Mouse (Mus musculus) kidney, postnatal 0 days (tissue): ENCODE measurements around the gene Tnfrsf1b. TPM values are rescaled to one million over a fixed set of nuclear protein-coding genes. Genes with fewer than 3 reads are reported as not detected.

Experiments used
- ATAC-seq: fragments of 200-750 bp; cut with Nextera tagmentation; replicated peaks from 2 replicates; pipeline ENCODE4 v1.8.0; 2017; ENCODE audit warnings: low read depth, moderate number of reproducible peaks, moderate TSS enrichment, moderate library complexity; ENCODE audit not compliant: low FRiP score
- DNase-seq: peaks from one replicate; pipeline ENCODE4 v3.0.0-alpha.2; 2016; ENCODE audit warnings: low spot score
- H3K27ac ChIP-seq: fragments of 300-500 bp; sonication (generic); 2 replicates; pipeline ENCODE4 v1.5.1; 2014; ENCODE audit warnings: mild to moderate bottlenecking
- H3K27me3 ChIP-seq: fragments of 300-500 bp; sonication (generic); 2 replicates; pipeline ENCODE4 v1.6.1; 2014; ENCODE audit warnings: low read length, mixed read lengths; ENCODE audit not compliant: insufficient read depth
- H3K36me3 ChIP-seq: fragments of 300-500 bp; sonication (generic); 2 replicates; pipeline ENCODE4 v1.6.1; 2014; ENCODE audit warnings: low read length, mixed read lengths; ENCODE audit not compliant: insufficient read depth
- H3K4me1 ChIP-seq: fragments of 300-500 bp; sonication (generic); replicated peaks from 2 replicates; pipeline ENCODE4 v1.6.1; 2014; ENCODE audit warnings: antibody characterized with exemption, low read length, mixed read lengths; ENCODE audit not compliant: insufficient read depth
- H3K4me2 ChIP-seq: fragments of 300-500 bp; sonication (generic); 2 replicates; pipeline ENCODE4 v1.6.1; 2014; ENCODE audit warnings: mild to moderate bottlenecking, low read length, moderate library complexity, mixed read lengths
- H3K4me3 ChIP-seq: fragments of 300-500 bp; sonication (generic); replicated peaks from 2 replicates; pipeline ENCODE4 v1.5.1; 2014; ENCODE audit warnings: low read depth, low read length
- H3K9ac ChIP-seq: fragments of 300-500 bp; sonication (generic); 2 replicates; pipeline ENCODE4 v1.6.1; 2014; ENCODE audit warnings: low read depth, low read length
- H3K9me3 ChIP-seq: fragments of 300-500 bp; sonication (generic); replicated peaks from 2 replicates; pipeline ENCODE4 v1.6.1; 2016; ENCODE audit warnings: low read length, inconsistent platforms, mixed read lengths
- CTCF ChIP-seq: IDR thresholded peaks from 2 replicates; pipeline ENCODE4 v1.5.1; 2016; ENCODE audit warnings: antibody characterized with exemption, low read depth, mild to moderate bottlenecking, moderate library complexity
- whole genome bisulfite sequencing: fragments of 180-500 bp; shearing (Covaris S2); extraction: QIAGEN DNeasy Blood & Tissue Kit; methylation state at CpG from one replicate; pipeline ENCODE4 v1.1.7; 2014; 5-methylcytosine and 5-hydroxymethylcytosine counted together
- polyA plus RNA-seq: library from polyadenylated mRNA; unstranded; fragments of >200 nt; fragmentation: Nextera tagmentation; extraction: Ambion mirVana; gene quantifications from 2 replicates; pipeline ENCODE4 v1.2.1, GENCODE M21; 2015

The Tnfrsf1b gene
- polyA plus RNA-seq, 1 experiment from 2014 or later, result 2.5 TPM

DNA sequence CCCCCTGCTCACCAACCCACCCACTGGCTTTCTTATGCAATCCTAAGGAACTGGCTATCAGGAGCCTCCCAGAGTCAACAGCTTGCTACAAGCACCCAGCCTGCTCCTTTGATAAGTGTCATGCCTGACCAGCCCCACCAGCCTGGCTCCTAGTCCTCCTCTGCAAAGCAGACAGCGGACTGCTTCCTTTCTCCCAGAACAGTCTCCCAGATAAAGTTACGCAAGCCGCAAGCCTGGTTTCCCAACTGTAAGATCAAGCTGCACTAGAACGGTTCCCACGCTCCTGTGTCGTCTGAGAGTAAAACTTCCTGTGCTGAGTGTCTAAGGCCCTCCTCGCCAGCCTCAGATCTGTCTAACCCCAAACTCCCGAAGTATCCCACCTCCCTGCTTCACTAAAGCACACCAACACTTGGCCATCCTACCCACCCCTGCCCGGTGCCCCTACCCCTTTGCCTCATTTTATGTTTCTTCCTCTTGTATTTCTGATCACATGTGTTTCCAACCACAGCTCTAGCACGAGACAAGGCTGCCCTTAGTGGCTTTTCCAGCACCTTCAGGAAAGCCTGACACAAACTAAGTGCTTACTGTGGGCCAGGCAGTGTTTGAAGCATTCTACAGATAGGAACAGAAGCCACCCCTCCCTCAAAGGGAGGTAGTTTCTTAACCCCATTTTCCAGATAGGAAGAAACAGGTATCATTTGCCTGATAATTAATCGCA is 46.5 kb downstream of the Tnfrsf1b start:
- Histone ChIP-seq H3K27me3 (no peaks in the 10 kb centered on the region), H3K4me2 (peak overlapping the region; percentile 16; the same call in 1 of the 2 replicates), H3K9ac (no peak overlapping the region), H3K4me3 (no peak overlapping the region), H3K4me1 (0 out of 2 replicates have a peak, but pooled peaks cover 3% of the 10 kb centered on the region), H3K36me3 (no peaks in the 10 kb centered on the region), H3K27ac (peak overlapping the region; percentile 25; the same call in 1 of the 2 replicates), H3K9me3 (no peaks in the 10 kb centered on the region)
- 18% methylated on average over 11 of the region's 11 CpGs for WGBS
- peak; percentile 74 for DNase-seq
- no peak for TF ChIP-seq CTCF
- peak; percentile 33; the same call in 1 of the 2 replicates for ATAC-seq

DNA sequence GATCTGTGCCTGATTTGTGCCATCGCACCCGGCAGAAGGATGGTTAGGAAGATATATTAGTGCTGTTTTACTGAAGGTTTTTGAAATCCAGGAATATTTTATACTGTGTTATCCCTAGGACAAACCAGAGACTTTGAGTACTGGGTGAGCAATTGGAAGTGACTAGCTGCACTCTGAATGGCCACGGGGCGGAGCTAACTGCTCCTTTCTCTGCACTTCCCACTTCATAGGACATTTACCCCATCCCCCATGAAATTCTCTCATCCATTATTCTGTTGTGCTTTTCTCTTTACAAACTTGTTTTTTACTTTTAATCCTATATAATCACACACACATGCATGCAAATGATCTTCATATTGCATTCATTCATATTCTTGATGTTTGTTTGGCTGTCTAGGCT is 50.1 kb downstream of the Tnfrsf1b start:
- no peak overlapping the region for H3K4me2 ChIP-seq
- H3K4me3 ChIP-seq, result no peak overlapping the region
- DNase-seq (no peak), ATAC-seq (no peak)
- no peaks in the 10 kb centered on the region for H3K9me3 ChIP-seq
- no peaks in the 10 kb centered on the region for H3K36me3 ChIP-seq
- whole genome bisulfite sequencing, result 79% methylated on average over 4 of the region's 4 CpGs
- TF ChIP-seq CTCF, result peak; percentile 16; the same call in 1 of the 2 replicates
- H3K9ac ChIP-seq, result no peak overlapping the region
- H3K27ac ChIP-seq, result no peak overlapping the region
- no peaks in the 10 kb centered on the region for H3K27me3 ChIP-seq
- peaks cover 11% of the 10 kb centered on the region for H3K4me1 ChIP-seq

DNA sequence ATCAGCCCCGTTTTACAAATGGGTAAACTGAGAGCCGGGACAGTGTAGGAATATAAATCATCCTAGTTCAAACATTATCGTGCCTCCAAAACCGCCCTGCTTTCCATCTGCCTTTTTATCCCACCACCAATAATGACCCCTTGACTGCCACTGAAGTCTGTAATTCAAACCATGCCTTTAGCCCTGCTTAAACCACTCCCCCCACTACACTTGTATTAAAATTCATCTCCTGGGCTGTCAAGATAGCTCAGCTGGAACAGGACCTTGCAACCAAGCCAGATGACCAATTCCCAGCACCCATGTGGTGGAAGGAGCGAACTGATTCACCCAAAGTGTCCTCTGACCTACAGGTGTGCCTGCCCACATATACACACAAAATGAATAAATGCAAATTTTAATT is 51.5 kb downstream of the Tnfrsf1b start:
- no peak overlapping the region for H3K27ac ChIP-seq
- H3K4me1 ChIP-seq, result peaks cover 10% of the 10 kb centered on the region
- H3K27me3 ChIP-seq, result no peaks in the 10 kb centered on the region
- no peaks in the 10 kb centered on the region for H3K36me3 ChIP-seq
- H3K9ac ChIP-seq, result peak overlapping the region; percentile 93; the same call in 1 of the 2 replicates
- no peak for DNase-seq
- no peak; the same call in 1 of the 2 replicates for ATAC-seq
- H3K4me3 ChIP-seq, result no peak overlapping the region
- TF ChIP-seq CTCF, result no peak
- WGBS, result 19% methylated on average over 5 of the region's 5 CpGs
- H3K4me2 ChIP-seq, result peak overlapping the region; percentile 29; the same call in 1 of the 2 replicates
- no peaks in the 10 kb centered on the region for H3K9me3 ChIP-seq

DNA sequence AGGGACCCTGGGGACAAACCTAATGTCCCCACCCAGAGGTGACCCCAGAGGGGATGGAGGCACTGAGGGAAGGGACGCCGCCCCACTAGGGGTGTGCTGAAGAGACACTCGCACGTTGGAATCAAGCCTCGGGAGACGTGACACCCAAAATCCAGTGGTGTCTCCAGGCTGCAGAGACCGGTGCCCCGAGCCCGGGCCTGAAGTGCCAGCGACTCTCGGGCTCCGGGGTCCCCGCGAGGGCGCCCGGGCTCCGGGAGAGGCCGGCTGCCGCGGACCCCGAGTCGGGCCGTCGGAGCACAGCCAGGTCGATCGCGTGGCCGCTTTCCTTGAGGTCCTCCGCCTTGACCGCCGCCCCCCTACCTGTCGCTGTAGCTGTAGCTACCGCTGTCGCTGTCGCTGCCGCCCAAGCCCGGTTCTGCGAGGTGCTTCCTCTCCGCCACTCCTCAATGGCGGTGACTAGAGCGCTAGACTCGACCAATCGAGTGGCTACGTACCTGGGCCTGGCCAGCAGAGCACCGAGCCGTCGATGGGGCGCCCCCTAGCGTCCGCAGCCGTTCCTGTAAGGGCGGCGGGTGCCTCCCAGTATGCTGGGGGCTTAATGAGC is 52.0 kb downstream of the Tnfrsf1b start, which contains the start of gene Vps13d:
TSS of gene Vps13d (minus strand) at position 447 of the 604 bp plus-strand sequence.
- Histone ChIP-seq H3K27me3 (no peaks in the 10 kb centered on the region), H3K4me2 (peak within 1 kb of the TSS; percentile 94), H3K4me1 (peaks cover 8% of the 10 kb centered on the region), H3K27ac (peak within 1 kb of the TSS; percentile 77), H3K36me3 (peaks cover 3% of the 10 kb centered on the region; the same call in 1 of the 2 replicates), H3K4me3 (peak within 1 kb of the TSS; percentile 99), H3K9ac (peak within 1 kb of the TSS; percentile 93), H3K9me3 (no peaks in the 10 kb centered on the region)
- TF ChIP-seq CTCF, result peak; percentile 95
- DNase-seq (peak; percentile 97), ATAC-seq (peak; percentile 95)
- under 1% methylated on average over 49 of the region's 53 CpGs for WGBS

DNA sequence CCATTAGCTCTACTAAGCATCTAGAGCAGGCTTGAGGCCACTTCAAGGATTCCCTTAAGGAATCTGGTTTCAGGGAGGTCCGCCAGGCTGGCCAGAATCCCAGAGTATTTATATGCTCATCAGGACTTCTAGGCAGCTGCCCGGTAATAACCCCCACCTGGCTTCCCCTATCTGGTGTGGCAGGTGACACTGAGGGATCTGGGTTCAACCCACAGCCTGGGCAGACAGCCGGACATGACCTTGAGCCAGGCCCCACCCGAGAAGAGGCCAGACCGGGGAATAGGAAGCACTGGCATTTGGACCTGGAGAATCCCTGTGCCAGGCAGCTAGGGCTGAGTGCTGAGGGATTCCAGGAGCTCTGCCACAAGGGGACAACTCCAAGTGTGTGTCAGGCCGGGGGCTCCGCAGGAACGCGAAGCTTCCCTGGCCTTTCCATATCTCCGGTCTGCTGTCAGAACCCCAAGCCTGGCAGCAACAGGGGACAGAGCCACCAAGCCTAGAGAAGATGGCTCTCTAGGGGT is 52.6 kb downstream of the Tnfrsf1b start:
- DNase-seq, result peak; percentile 56

DNA sequence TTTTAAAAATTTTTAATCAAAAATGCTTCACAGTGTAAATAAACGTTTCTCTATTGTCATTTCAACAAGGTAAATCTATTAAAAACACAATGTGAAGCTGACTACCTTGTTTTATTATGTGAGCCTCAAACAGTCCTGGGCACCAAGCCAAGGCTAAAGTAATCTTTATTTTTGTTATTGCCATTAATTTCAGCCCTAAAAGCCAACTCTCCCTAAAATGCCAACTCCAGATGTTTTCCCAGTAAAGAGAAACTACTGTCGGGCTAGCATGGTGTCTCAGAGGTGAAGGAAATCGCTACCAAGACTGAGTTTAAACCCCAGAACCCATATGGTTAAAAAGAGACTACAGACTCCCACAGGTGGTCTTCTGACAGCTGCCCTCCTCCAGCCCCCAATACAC is 53.3 kb downstream of the Tnfrsf1b start:
- H3K9me3 ChIP-seq, result no peaks in the 10 kb centered on the region
- H3K9ac ChIP-seq, result peak overlapping the region; percentile 93
- H3K36me3 ChIP-seq, result peaks cover 9% of the 10 kb centered on the region; the same call in 1 of the 2 replicates
- peak overlapping the region; percentile 99 for H3K4me3 ChIP-seq
- ATAC-seq (no peak), DNase-seq (no peak)
- TF ChIP-seq CTCF, result no peak
- peak overlapping the region; percentile 77; the same call in 1 of the 2 replicates for H3K27ac ChIP-seq
- peak overlapping the region; percentile 94 for H3K4me2 ChIP-seq
- no peaks in the 10 kb centered on the region for H3K27me3 ChIP-seq
- WGBS, result 20% methylated on average over 3 of the region's 3 CpGs
- H3K4me1 ChIP-seq, result peaks cover 8% of the 10 kb centered on the region

More for the DNA sequence above, 52.6 kb downstream of the Tnfrsf1b start:
- H3K36me3 ChIP-seq, result peaks cover 8% of the 10 kb centered on the region; the same call in 1 of the 2 replicates
- peaks cover 8% of the 10 kb centered on the region for H3K4me1 ChIP-seq
- no peak for TF ChIP-seq CTCF
- no peaks in the 10 kb centered on the region for H3K9me3 ChIP-seq
- H3K4me3 ChIP-seq, result peak overlapping the region; percentile 99
- H3K9ac ChIP-seq, result peak overlapping the region; percentile 93
- H3K27me3 ChIP-seq, result no peaks in the 10 kb centered on the region
- H3K4me2 ChIP-seq, result peak overlapping the region; percentile 94
- peak overlapping the region; percentile 77 for H3K27ac ChIP-seq
- peak; percentile 23 for ATAC-seq
- 2% methylated on average over 10 of the region's 10 CpGs for WGBS
